Mouse (Mus musculus): ENCODE data around the gene Chmp5. TPM values are rescaled to one million over a fixed set of nuclear protein-coding genes. Genes with fewer than 3 reads are reported as not detected.

Gene Chmp5
- polyA plus RNA-seq, 1 experiment from 2014 or later = 93.4 TPM

GRCm38 (mm10) chr4:40996302-40996701, 48.1 kb downstream of the Chmp5 start:
- Histone ChIP-seq H3K4me3 (no peak overlapping the region), H3K4me1 (no peaks in the 10 kb centered on the region), H3K27ac (replicated peaks) (no peak overlapping the region), H3K9me3 (no peaks in the 10 kb centered on the region), H3K27me3 (replicated peaks; ENCODE audit: low read depth, poor library complexity, severe bottlenecking) (no peaks in the 10 kb centered on the region), H3K36me3 (replicated peaks) (peaks cover 100% of the 10 kb centered on the region)
- WGBS = 95% methylated on average over 6 of the region's 6 CpGs
- DNase-seq (ENCODE audit: low spot score) = no peak

DNA sequence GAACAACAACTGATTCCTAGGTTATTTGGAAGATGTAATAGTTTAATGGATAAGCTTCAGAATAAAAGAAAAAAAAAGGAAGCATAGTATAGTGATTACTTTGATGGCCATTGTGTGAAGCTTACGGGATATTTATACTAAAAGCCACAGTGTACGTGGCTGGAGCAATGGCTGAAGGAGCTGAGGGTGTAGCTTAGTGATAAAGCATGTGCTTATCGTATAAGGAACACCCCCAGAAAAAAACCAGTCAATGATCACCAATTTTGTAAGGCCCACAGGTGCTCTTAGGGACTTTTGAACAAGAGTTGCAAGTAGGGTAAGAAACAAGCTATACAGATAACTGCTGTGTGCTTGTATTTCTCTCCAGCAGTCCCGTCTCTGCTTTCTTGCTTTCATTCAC, 49.7 kb downstream of the Chmp5 start:
- H3K27ac ChIP-seq (replicated peaks) = no peak overlapping the region
- no peak overlapping the region for H3K4me3 ChIP-seq
- no peak for DNase-seq (ENCODE audit: low spot score)
- WGBS = 94% methylated on average over 4 of the region's 4 CpGs
- H3K36me3 ChIP-seq (replicated peaks) = peaks cover 100% of the 10 kb centered on the region
- H3K4me1 ChIP-seq = no peaks in the 10 kb centered on the region
- H3K27me3 ChIP-seq (replicated peaks; ENCODE audit: low read depth, poor library complexity, severe bottlenecking) = no peaks in the 10 kb centered on the region
- H3K9me3 ChIP-seq = no peaks in the 10 kb centered on the region

GRCm38 (mm10) chr4:41000271-41000670, 52.1 kb downstream of the Chmp5 start:
- DNase-seq (ENCODE audit: low spot score) = no peak
- no peaks in the 10 kb centered on the region for H3K9me3 ChIP-seq
- H3K4me3 ChIP-seq = no peak overlapping the region
- no peaks in the 10 kb centered on the region for H3K4me1 ChIP-seq
- WGBS = 88% methylated on average over 1 of the region's 1 CpGs
- no peak overlapping the region for H3K27ac ChIP-seq (replicated peaks)
- peaks cover 100% of the 10 kb centered on the region for H3K36me3 ChIP-seq (replicated peaks)
- H3K27me3 ChIP-seq (replicated peaks; ENCODE audit: low read depth, poor library complexity, severe bottlenecking) = no peaks in the 10 kb centered on the region

DNA sequence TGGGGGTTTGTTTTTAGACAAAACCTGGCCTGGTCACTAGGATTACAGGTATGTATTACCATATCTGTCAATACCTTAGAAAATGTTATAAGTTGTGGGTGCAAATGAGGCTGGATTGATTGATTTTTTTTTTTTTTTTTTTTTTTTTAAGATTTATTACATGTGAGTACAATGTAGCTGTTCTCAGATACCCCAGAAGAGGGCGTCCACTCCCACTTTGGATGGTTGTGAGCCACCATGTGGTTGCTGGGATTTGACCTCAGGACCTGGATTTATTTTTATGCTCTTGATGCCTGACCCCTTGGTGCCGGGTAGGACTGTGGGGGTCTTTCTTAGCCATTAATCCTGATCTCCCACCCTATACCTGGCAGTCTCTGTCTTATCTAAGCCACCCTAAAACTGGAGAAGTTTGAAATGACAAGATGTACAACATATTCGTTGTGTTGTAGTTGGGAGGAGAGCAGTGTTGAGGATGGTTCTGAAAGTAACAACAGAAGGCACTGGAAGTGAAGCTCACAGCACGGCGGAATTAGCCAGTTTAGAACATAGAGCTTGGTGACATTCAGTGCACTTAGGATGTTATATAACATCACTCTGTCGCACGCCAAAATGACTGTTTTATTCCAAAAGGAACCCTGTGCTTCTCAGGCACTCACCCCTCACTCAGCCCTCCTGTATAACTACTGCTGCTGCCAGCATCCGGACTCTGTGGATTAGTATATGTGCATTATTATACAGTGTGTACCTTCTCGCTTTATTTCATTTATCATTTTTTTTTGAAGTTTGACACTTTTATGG, 52.8 kb downstream of the Chmp5 start:
- Histone ChIP-seq H3K4me3 (no peak overlapping the region), H3K27me3 (replicated peaks; ENCODE audit: low read depth, poor library complexity, severe bottlenecking) (no peaks in the 10 kb centered on the region), H3K9me3 (no peaks in the 10 kb centered on the region), H3K27ac (replicated peaks) (no peak overlapping the region), H3K36me3 (replicated peaks) (peaks cover 100% of the 10 kb centered on the region), H3K4me1 (no peaks in the 10 kb centered on the region)
- no peak for DNase-seq (ENCODE audit: low spot score)
- WGBS = 90% methylated on average over 9 of the region's 9 CpGs

GRCm38 (mm10) chr4:41013351-41013750, 65.1 kb downstream of the Chmp5 start:
- Histone ChIP-seq H3K27ac (replicated peaks) (no peak overlapping the region), H3K4me3 (no peak overlapping the region), H3K4me1 (no peaks in the 10 kb centered on the region), H3K9me3 (no peaks in the 10 kb centered on the region), H3K36me3 (replicated peaks) (peaks cover 92% of the 10 kb centered on the region), H3K27me3 (replicated peaks; ENCODE audit: low read depth, poor library complexity, severe bottlenecking) (no peaks in the 10 kb centered on the region)
- WGBS = 94% methylated on average over 3 of the region's 3 CpGs
- DNase-seq (ENCODE audit: low spot score) = no peak

Small RNAs within 50 kb of the gene (microRNA-seq; reads per million reads assigned to microRNA genes)
- gene Mir3094 = 3.4 reads per million, percentile 4 among the genes with 10 or more reads in this experiment

Other genes with a start within 250 kb of the Chmp5 start
- 35.0 and 35.1 TPM in 2 replicates for gene Aptx, start 245.2 kb upstream of the Chmp5 start, polyA plus RNA-seq (2016; fragmentation: Nextera tagmentation; extraction: Ambion mirVana)
- 608 and 633 TPM in 2 replicates for gene Dnaja1, start 226.3 kb upstream of the Chmp5 start, polyA plus RNA-seq (2016; fragmentation: Nextera tagmentation; extraction: Ambion mirVana)
- gene Smu1, start 190.5 kb upstream of the Chmp5 start, polyA plus RNA-seq (2016; fragmentation: Nextera tagmentation; extraction: Ambion mirVana) = 190 and 192 TPM in 2 replicates
- gene B4galt1, start 94.4 kb upstream of the Chmp5 start, polyA plus RNA-seq (2016; fragmentation: Nextera tagmentation; extraction: Ambion mirVana) = 23.8 and 24.7 TPM in 2 replicates
- not detected in 2 replicates for gene Spink4, start 28.4 kb upstream of the Chmp5 start, polyA plus RNA-seq (2016; fragmentation: Nextera tagmentation; extraction: Ambion mirVana)
- 210 and 219 TPM in 2 replicates for gene Bag1, start 113 bp upstream of the Chmp5 start, polyA plus RNA-seq (2016; fragmentation: Nextera tagmentation; extraction: Ambion mirVana)
- 101 and 103 TPM in 2 replicates for gene Nfx1, start 22.5 kb downstream of the Chmp5 start, polyA plus RNA-seq (2016; fragmentation: Nextera tagmentation; extraction: Ambion mirVana)
- 0.06 TPM in 1 of 2 replicates, not detected in the other for gene Aqp7, start 99.7 kb downstream of the Chmp5 start, polyA plus RNA-seq (2016; fragmentation: Nextera tagmentation; extraction: Ambion mirVana)
- 2.9 and 4.5 TPM in 2 replicates for gene Aqp3, start 149.8 kb downstream of the Chmp5 start, polyA plus RNA-seq (2016; fragmentation: Nextera tagmentation; extraction: Ambion mirVana)
- 34.5 and 36.8 TPM in 2 replicates for gene Nol6, start 176.0 kb downstream of the Chmp5 start, polyA plus RNA-seq (2016; fragmentation: Nextera tagmentation; extraction: Ambion mirVana)
- gene Ube2r2, start 187.3 kb downstream of the Chmp5 start, polyA plus RNA-seq (2016; fragmentation: Nextera tagmentation; extraction: Ambion mirVana) = 95.7 and 96.7 TPM in 2 replicates